Mouse (Mus musculus) liver, embryonic 11.5 days (tissue): Measurements from ENCODE around the gene Commd1. TPM values are rescaled to one million over a fixed set of nuclear protein-coding genes. Genes with fewer than 3 reads are reported as not detected.

Source experiments
- ATAC-seq: fragments of 200-750 bp; cut with Nextera tagmentation; replicated peaks from 2 replicates; pipeline ENCODE4 v1.8.0; 2017; ENCODE audit warnings: moderate number of reproducible peaks, mild to moderate bottlenecking, moderate TSS enrichment, moderate library complexity; ENCODE audit not compliant: low FRiP score
- DNase-seq: peaks from one replicate; pipeline ENCODE4 v3.0.0-alpha.2; 2017; ENCODE audit warnings: low spot score
- H3K27ac ChIP-seq: fragments of 300-500 bp; sonication (generic); 2 replicates; pipeline ENCODE4 v1.5.1; 2014; ENCODE audit warnings: mild to moderate bottlenecking, low read depth, low read length, control low read depth
- H3K27me3 ChIP-seq: fragments of 300-500 bp; sonication (generic); replicated peaks from 2 replicates; pipeline ENCODE4 v1.6.1; 2014; ENCODE audit warnings: low read length, mixed read lengths; ENCODE audit not compliant: control insufficient read depth, insufficient read depth
- H3K36me3 ChIP-seq: fragments of 300-500 bp; sonication (generic); 2 replicates; pipeline ENCODE4 v1.6.1; 2014; ENCODE audit warnings: mild to moderate bottlenecking, low read length, moderate library complexity, mixed read lengths; ENCODE audit not compliant: control insufficient read depth, insufficient read depth
- H3K4me1 ChIP-seq: fragments of 300-500 bp; sonication (generic); replicated peaks from 2 replicates; pipeline ENCODE4 v1.6.1; 2014; ENCODE audit warnings: low read length, mixed read lengths; ENCODE audit not compliant: control insufficient read depth, insufficient read depth
- H3K4me2 ChIP-seq: fragments of 300-500 bp; sonication (generic); 2 replicates; pipeline ENCODE4 v1.6.1; 2014; ENCODE audit warnings: mild to moderate bottlenecking, control low read depth, moderate library complexity
- H3K4me3 ChIP-seq: fragments of 300-500 bp; sonication (generic); 2 replicates; pipeline ENCODE4 v1.5.1; 2014; ENCODE audit warnings: low read depth, low read length, control low read depth
- H3K9ac ChIP-seq: fragments of 300-500 bp; sonication (generic); 2 replicates; pipeline ENCODE4 v1.6.1; 2014; ENCODE audit warnings: low read depth, low read length, control low read depth
- H3K9me3 ChIP-seq: fragments of 300-500 bp; sonication (generic); 2 replicates; pipeline ENCODE4 v1.6.1; 2016; ENCODE audit warnings: low read length, inconsistent platforms, mixed read lengths; ENCODE audit not compliant: control insufficient read depth
- WGBS: fragments of 180-500 bp; shearing (Covaris S2); extraction: QIAGEN DNeasy Blood & Tissue Kit; methylation state at CpG from one replicate; pipeline ENCODE4 v1.1.7; 2014; 5-methylcytosine and 5-hydroxymethylcytosine counted together
- polyA plus RNA-seq: library from polyadenylated mRNA; unstranded; fragments of >200 nt; fragmentation: Nextera tagmentation; extraction: Ambion mirVana; gene quantifications from 2 replicates; pipeline ENCODE4 v1.2.1, GENCODE M21; 2014

Commd1 gene
- polyA plus RNA-seq, 1 experiment from 2014 or later, result 333 TPM

- DNase-seq (peak; percentile 63), ATAC-seq (peak; percentile 85)
- peak within 1 kb of the TSS; percentile 64 for H3K4me3 ChIP-seq
- peaks cover 8% of the 10 kb centered on the region; the same call in 1 of the 2 replicates for H3K36me3 ChIP-seq
- H3K9me3 ChIP-seq, result peaks cover 12% of the 10 kb centered on the region
- peak within 1 kb of the TSS; percentile 85 for H3K27ac ChIP-seq
- WGBS, result 50% methylated on average over 56 of the region's 56 CpGs
- H3K9ac ChIP-seq, result peak within 1 kb of the TSS; percentile 66
- no peaks in the 10 kb centered on the region for H3K27me3 ChIP-seq
- H3K4me1 ChIP-seq, result 0 out of 2 replicates have a peak, but pooled peaks cover 6% of the 10 kb centered on the region
- H3K4me2 ChIP-seq, result peak within 1 kb of the TSS; percentile 74
Measured at GRCm38 (mm10) chr11:22971835-22972709, 10.1 kb downstream of the Commd1 start, which contains the start of gene Zrsr1. Gene Zrsr1 (plus strand): TSS chr11:22972005.

- peaks cover 12% of the 10 kb centered on the region for H3K9me3 ChIP-seq
- peaks cover 4% of the 10 kb centered on the region; the same call in 1 of the 2 replicates for H3K36me3 ChIP-seq
Measured at GRCm38 (mm10) chr11:22970546-22970945, 11.6 kb downstream of the Commd1 start.

GRCm38 (mm10) chr11:22969486-22969885 is 12.7 kb downstream of the Commd1 start:
- Histone ChIP-seq H3K27ac (no peak overlapping the region), H3K4me1 (no peaks in the 10 kb centered on the region), H3K36me3 (peaks cover 4% of the 10 kb centered on the region; the same call in 1 of the 2 replicates), H3K27me3 (no peaks in the 10 kb centered on the region), H3K9me3 (peaks cover 12% of the 10 kb centered on the region), H3K9ac (no peak overlapping the region), H3K4me2 (no peak overlapping the region), H3K4me3 (no peak overlapping the region)
- DNase-seq (no peak), ATAC-seq (no peak)
- 55% methylated on average over 6 of the region's 6 CpGs for WGBS

More at GRCm38 (mm10) chr11:22970546-22970945, 11.6 kb downstream of the Commd1 start:
- ATAC-seq, result no peak
- Histone ChIP-seq H3K27me3 (no peaks in the 10 kb centered on the region), H3K9ac (no peak overlapping the region), H3K4me3 (no peak overlapping the region), H3K4me2 (no peak overlapping the region), H3K27ac (no peak overlapping the region), H3K4me1 (0 out of 2 replicates have a peak, but pooled peaks cover under 1% of the 10 kb centered on the region)
- 97% methylated on average over 1 of the region's 1 CpGs for WGBS
- no peak for DNase-seq

GRCm38 (mm10) chr11:22965503-22965902 is 16.7 kb downstream of the Commd1 start:
- Histone ChIP-seq H3K9me3 (no peaks in the 10 kb centered on the region; the same call in 1 of the 2 replicates), H3K9ac (no peak overlapping the region), H3K27me3 (no peaks in the 10 kb centered on the region), H3K4me2 (no peak overlapping the region), H3K27ac (no peak overlapping the region), H3K4me3 (no peak overlapping the region), H3K4me1 (no peaks in the 10 kb centered on the region), H3K36me3 (no peaks in the 10 kb centered on the region)
- DNase-seq (no peak), ATAC-seq (no peak)
- WGBS, result 75% methylated on average over 4 of the region's 4 CpGs

- Histone ChIP-seq H3K27ac (no peak overlapping the region), H3K4me3 (no peak overlapping the region), H3K27me3 (no peaks in the 10 kb centered on the region), H3K36me3 (no peaks in the 10 kb centered on the region), H3K4me2 (no peak overlapping the region), H3K9me3 (no peaks in the 10 kb centered on the region; the same call in 1 of the 2 replicates), H3K9ac (no peak overlapping the region), H3K4me1 (no peaks in the 10 kb centered on the region)
- DNase-seq, result no peak
- 82% methylated on average over 4 of the region's 4 CpGs for WGBS
- ATAC-seq, result no peak
Measured at GRCm38 (mm10) chr11:22964401-22964800, 17.8 kb downstream of the Commd1 start.

- ATAC-seq (no peak), DNase-seq (no peak)
- WGBS, result 77% methylated on average over 1 of the region's 1 CpGs
- no peaks in the 10 kb centered on the region; the same call in 1 of the 2 replicates for H3K9me3 ChIP-seq
- H3K27me3 ChIP-seq, result no peaks in the 10 kb centered on the region
- no peak overlapping the region for H3K4me2 ChIP-seq
- no peaks in the 10 kb centered on the region for H3K4me1 ChIP-seq
- no peak overlapping the region for H3K9ac ChIP-seq
- H3K4me3 ChIP-seq, result no peak overlapping the region
- H3K36me3 ChIP-seq, result no peaks in the 10 kb centered on the region
- H3K27ac ChIP-seq, result no peak overlapping the region
Measured at GRCm38 (mm10) chr11:22962101-22962500, 20.1 kb downstream of the Commd1 start.

- ATAC-seq (no peak), DNase-seq (no peak)
- no peak overlapping the region for H3K9ac ChIP-seq
- H3K27ac ChIP-seq, result no peak overlapping the region
- 82% methylated on average over 4 of the region's 4 CpGs for WGBS
- no peak overlapping the region for H3K4me3 ChIP-seq
- peaks cover 5% of the 10 kb centered on the region; the same call in 1 of the 2 replicates for H3K36me3 ChIP-seq
- H3K27me3 ChIP-seq, result no peaks in the 10 kb centered on the region
- H3K4me1 ChIP-seq, result 0 out of 2 replicates have a peak, but pooled peaks cover 3% of the 10 kb centered on the region
- H3K4me2 ChIP-seq, result no peak overlapping the region
- H3K9me3 ChIP-seq, result no peaks in the 10 kb centered on the region
Measured at GRCm38 (mm10) chr11:22957791-22958374, 24.3 kb downstream of the Commd1 start.

- Histone ChIP-seq H3K9ac (no peak overlapping the region), H3K4me3 (no peak overlapping the region), H3K36me3 (peaks cover 5% of the 10 kb centered on the region; the same call in 1 of the 2 replicates), H3K27ac (no peak overlapping the region), H3K9me3 (no peaks in the 10 kb centered on the region), H3K4me1 (0 out of 2 replicates have a peak, but pooled peaks cover 3% of the 10 kb centered on the region), H3K4me2 (no peak overlapping the region), H3K27me3 (no peaks in the 10 kb centered on the region)
- DNase-seq (no peak), ATAC-seq (peak; percentile 72)
- WGBS, result 70% methylated on average over 4 of the region's 4 CpGs
Measured at GRCm38 (mm10) chr11:22956830-22957229, 25.4 kb downstream of the Commd1 start.
